Mouse (Mus musculus) common myeloid progenitor, adult 5-6 weeks (primary cell): Measurements from ENCODE around the gene Gng12. TPM values are rescaled to one million over a fixed set of nuclear protein-coding genes. Genes with fewer than 3 reads are reported as not detected.
"Not testable (repeated sequence)": the region's sequence is repeated elsewhere in the genome, so short reads cannot be mapped to it uniquely, and the experiment has no call there.

Source experiments
- ATAC-seq: replicated peaks from 2 replicates; pipeline ENCODE4 v1.8.0; 2016; ENCODE audit warnings: low read depth, mild to moderate bottlenecking, moderate TSS enrichment, inconsistent platforms; ENCODE audit not compliant: poor library complexity, severe bottlenecking
- total RNA-seq: library from RNA; stranded (forward); fragments of 200-1000, 187-1606 nt; gene quantifications from 2 replicates; pipeline ENCODE4 v1.2.3, GENCODE M21; 2017

The Gng12 gene
- total RNA-seq, 1 experiment from 2014 or later: 79.5 TPM

GRCm38 (mm10) chr6:67018365-67018764, 122.2 kb downstream of the Gng12 start:
- no peak for ATAC-seq

GRCm38 (mm10) chr6:67019001-67019400, 122.8 kb downstream of the Gng12 start:
- not testable (repeated sequence) for ATAC-seq

- ATAC-seq: no peak
Measured at GRCm38 (mm10) chr6:67021308-67021707, 125.1 kb downstream of the Gng12 start.

DNA sequence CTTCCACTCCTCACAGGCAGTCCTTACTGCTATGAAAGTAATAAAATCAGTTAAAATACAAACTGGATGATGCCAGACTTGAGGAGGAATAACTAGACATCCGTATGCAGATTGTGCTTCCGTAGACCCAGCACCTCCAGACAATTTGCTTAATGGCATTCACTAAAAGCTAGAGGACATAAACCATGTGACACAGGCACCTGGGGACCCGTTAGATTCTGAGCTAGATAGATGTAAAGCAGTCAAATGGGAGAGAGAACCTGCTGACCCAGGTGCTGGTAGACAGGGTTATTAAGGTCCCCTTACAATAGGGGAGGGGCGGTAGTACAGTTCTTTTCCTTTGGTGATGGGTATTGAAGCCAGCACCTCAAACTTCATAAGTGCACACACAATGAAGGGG, 127.5 kb downstream of the Gng12 start:
- no peak for ATAC-seq

GRCm38 (mm10) chr6:67026661-67027060, 130.5 kb downstream of the Gng12 start:
- ATAC-seq: no peak

GRCm38 (mm10) chr6:67027438-67028142, 131.4 kb downstream of the Gng12 start:
- peak; percentile 15; the same call in 1 of the 2 replicates for ATAC-seq

DNA sequence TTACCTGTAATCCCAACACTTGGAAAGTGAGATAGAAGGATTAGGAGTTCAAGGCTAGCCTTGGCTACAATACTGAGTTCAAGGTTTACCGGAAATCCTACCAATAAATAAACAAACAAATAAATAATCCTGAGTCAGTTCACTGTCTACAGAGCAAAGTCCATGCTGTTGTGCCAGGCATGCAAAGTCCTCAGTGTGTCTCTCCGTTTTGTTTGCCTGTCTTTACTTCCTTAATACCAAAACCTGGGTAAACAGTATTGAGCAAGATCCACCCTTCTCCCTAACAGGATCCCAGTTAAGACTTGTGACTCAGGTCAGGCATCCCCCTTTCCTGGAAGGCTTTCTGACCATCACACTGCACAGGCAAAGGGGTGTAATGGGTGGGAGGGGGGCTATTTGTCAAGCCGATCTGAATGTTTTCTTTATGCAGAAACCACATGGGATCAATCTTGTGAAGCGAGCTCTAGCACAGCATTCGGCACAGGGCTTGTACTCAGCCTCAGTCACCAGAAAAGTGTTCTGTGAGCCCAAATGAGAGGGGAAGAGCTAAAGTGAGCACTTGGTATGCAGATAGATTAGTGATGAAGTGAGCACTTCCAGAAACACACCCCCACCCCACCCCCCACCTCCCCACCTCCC, 133.2 kb downstream of the Gng12 start:
- no peak for ATAC-seq

- ATAC-seq: no peak
Measured at GRCm38 (mm10) chr6:67029987-67030386, 133.8 kb downstream of the Gng12 start.

DNA sequence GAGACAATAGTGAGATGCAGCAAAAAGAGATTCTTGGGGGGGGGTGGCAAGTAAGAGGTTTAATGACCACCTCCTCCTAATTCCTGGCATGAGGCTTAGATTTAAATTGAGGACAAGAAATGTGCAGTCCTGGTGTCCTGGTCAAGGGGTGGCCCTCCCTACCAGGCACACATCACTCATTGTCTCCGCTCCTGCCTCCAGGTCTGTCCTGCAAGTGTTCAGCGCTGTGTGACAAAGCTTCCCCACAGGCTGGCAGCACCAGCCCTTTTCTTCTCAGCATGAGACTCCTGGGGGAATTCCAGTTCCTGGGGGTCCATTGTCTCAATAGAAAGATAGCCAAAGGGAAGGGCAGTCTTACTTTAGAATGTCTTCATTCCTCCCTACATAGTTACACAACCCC, 134.2 kb downstream of the Gng12 start:
- no peak for ATAC-seq

DNA sequence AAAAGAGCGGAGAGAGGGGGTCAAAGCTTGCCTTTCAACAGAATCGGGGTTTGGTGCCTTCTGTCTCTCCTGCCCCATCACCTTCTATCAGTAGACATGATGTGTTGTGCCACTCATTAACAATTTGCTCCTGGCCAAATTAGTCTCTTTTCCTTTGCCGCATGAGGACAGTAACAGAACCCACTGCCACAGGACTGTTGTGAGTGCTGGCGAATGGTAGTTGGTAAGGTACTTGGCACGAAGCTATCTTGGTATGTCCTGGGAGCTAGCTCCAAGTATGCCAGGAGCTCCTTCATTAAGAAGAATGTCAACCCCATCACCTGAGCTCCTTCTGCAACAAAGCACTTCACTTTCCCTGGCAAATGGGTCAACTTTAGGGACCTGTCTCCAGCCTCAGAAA, 134.6 kb downstream of the Gng12 start:
- no peak for ATAC-seq

GRCm38 (mm10) chr6:67032551-67032950, 136.4 kb downstream of the Gng12 start:
- not testable (repeated sequence) for ATAC-seq

GRCm38 (mm10) chr6:67032972-67033371, 136.8 kb downstream of the Gng12 start:
- not testable (repeated sequence) for ATAC-seq

DNA sequence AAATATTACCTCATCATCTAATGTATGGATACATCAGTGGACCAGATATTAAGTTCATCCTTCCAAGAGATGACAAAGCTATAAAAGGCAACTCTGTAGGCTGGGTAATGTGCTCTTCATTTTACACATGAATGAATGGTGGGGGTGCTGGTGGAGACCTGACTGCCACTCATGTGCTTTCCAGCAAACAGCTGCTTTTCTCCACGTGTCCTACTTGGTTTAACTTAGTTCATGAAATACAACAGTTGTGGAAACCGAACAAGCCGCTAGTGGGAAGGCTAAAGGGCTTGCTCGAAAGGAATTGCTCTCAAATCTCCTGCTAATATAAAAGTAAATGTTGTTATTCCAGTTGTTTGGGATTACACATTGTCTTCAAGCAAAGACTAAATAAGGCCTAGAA, 137.4 kb downstream of the Gng12 start:
- ATAC-seq: no peak

GRCm38 (mm10) chr6:67034331-67035130, 138.3 kb downstream of the Gng12 start:
- peak; percentile 39 for ATAC-seq

DNA sequence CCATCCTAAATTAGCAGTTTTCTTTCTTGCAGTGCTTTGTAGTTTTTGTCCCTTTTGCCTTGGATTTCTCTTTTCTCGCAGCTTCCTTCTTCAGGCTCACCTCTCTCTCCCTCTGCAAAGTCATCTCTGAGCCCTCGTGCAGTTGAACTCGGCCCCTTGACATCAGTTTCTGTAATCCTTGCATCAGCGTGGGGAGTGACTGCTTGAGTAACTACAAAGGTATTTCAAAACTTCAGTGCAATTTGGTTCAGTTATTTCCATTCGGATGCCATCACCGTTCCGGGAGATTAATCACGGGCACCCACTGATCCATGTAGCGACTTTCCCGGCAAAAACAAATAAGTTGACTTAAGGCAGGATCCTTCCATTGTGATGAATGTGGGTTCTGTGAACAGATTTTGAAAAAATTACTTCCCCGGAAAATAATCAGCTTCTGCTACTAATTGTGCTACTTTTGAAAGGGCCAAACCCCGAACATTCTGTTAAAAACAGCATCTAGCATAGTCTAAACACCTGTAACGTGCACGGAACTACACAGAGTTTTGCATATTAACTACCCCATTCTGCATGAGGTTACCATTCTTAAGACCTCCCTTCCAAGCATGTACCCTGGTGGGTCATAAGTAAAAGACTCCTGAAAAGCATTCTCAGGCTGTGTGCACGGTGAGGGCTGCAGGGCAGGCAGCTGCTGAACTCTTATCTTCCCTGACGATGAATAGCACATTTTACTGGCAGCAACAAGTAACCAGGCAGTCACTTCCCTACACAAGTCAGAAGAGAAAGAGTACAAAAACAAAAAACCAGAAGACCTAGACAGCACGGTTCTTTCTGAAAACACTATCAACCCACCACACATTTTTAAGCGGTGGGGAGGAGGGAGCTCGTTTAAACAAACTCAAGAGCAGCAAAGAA, 139.4 kb downstream of the Gng12 start:
- ATAC-seq: peak; percentile 26

GRCm38 (mm10) chr6:67036356-67036811, 140.2 kb downstream of the Gng12 start:
- peak; percentile 60 for ATAC-seq

GRCm38 (mm10) chr6:67036837-67037628, 140.8 kb downstream of the Gng12 start, which contains the start of gene Gadd45a:
Gene Gadd45a, minus strand, starts transcription at chr6:67037457.
- ATAC-seq: peak; percentile 83

- no peak for ATAC-seq
Measured at GRCm38 (mm10) chr6:67038964-67039363, 142.8 kb downstream of the Gng12 start.

DNA sequence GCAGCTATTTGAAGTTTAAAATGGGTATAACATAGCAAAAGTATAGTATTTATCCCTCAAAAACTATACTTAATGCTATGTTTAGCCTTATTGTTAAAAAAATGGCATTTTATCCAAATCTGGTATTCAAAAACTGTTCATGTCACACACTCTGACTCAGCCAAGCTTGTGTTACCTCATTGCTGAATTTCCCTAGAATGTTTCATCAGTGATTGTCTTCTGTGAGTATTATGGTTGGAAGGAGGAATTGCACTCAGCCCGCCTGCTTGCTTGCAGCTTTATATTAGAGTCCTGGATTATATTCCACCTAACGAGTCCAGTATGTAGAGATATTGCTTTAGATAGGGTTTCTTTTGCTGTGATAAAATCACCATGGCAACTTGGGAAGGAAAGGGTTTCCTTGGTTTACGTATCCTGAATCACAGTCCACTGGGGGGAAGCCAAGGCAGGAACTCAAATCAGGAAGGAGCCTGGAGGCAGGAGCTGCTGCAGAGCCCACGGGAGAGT, 144.8 kb downstream of the Gng12 start:
- no peak for ATAC-seq
